Mouse (Mus musculus): ENCODE measurements around the gene Mcrip1. TPM values are rescaled to one million over a fixed set of nuclear protein-coding genes. Genes with fewer than 3 reads are reported as not detected.
A peak's percentile ranks its signal among the peaks of the same experiment; 100 is the strongest.

Mcrip1 gene
- polyA plus RNA-seq, 1 experiment from 2014 or later: 215 TPM

DNA sequence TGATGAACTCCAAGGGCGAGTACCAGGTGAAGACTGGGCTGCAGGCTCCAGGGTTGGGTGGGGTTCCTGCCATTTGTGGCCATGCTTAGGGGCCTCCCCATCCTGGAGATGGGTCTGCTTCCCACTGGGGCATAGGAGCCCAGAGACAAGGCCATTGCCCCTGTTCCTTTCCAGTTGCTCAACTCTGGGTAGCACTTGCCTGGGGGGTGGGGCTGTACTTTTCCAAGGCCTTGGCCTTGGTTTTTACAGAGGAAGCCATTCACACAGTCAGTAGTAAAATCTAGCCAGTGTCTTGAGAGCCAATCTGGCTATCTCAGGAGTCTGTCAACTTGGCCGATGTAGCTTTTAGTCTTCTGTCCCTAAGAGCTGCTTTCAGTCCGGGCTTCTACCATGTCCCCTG is 52.1 kb downstream of the Mcrip1 start:
- Histone ChIP-seq H3K4me3 (ENCODE audit: low read depth, low read length) (no peak overlapping the region), H3K9ac (replicated peaks; ENCODE audit: low read depth) (no peak overlapping the region), H3K9me3 (ENCODE audit: low read length) (no peaks in the 10 kb centered on the region), H3K36me3 (ENCODE audit: insufficient read depth, low read length) (peaks cover 35% of the 10 kb centered on the region), H3K4me2 (replicated peaks; ENCODE audit: low read depth, low read length) (no peak overlapping the region), H3K27me3 (replicated peaks; ENCODE audit: insufficient read depth, low read length) (no peaks in the 10 kb centered on the region), H3K4me1 (ENCODE audit: insufficient read depth, low read depth, low read length) (no peaks in the 10 kb centered on the region), H3K27ac (ENCODE audit: low read length) (no peak overlapping the region)
- no peak for TF ChIP-seq CTCF (IDR thresholded peaks at IDR 0.05)
- no peak for TF ChIP-seq EP300 (IDR thresholded peaks at IDR 0.05)
- WGBS: 92% methylated on average over 3 of the region's 3 CpGs
- DNase-seq (ENCODE audit: low spot score) (no peak), ATAC-seq (no peak)

DNA sequence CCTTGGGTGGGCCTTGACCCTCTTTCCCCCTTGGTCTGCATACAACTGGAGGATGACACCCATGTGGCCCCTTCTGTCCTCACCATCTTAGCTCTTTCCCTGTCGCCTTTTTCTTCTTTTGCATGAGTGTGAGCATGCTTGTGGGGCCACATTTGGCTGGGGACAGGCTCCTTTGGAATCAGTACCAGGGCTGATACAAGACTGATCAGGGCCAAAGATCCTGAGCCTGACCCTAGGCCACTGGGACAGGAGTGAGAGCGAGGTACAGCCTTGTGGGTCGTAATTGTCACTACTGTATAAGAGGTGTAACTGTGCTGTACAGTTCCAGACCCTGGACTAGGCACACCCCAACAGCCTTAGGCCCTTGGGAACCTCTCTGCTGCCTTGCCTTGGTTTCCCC is 55.6 kb downstream of the Mcrip1 start:
- H3K9me3 ChIP-seq (ENCODE audit: low read length): no peaks in the 10 kb centered on the region
- peaks cover 9% of the 10 kb centered on the region for H3K4me1 ChIP-seq (ENCODE audit: insufficient read depth, low read depth, low read length)
- peak overlapping the region; percentile 98 for H3K4me2 ChIP-seq (replicated peaks; ENCODE audit: low read depth, low read length)
- WGBS: 74% methylated on average over 3 of the region's 3 CpGs
- no peak overlapping the region for H3K9ac ChIP-seq (replicated peaks; ENCODE audit: low read depth)
- no peak for DNase-seq (ENCODE audit: low spot score)
- no peak overlapping the region for H3K27ac ChIP-seq (ENCODE audit: low read length)
- H3K36me3 ChIP-seq (ENCODE audit: insufficient read depth, low read length): peaks cover 31% of the 10 kb centered on the region
- H3K4me3 ChIP-seq (ENCODE audit: low read depth, low read length): no peak overlapping the region
- H3K27me3 ChIP-seq (replicated peaks; ENCODE audit: insufficient read depth, low read length): no peaks in the 10 kb centered on the region
- no peak for ATAC-seq
- no peak for TF ChIP-seq EP300 (IDR thresholded peaks at IDR 0.05)

DNA sequence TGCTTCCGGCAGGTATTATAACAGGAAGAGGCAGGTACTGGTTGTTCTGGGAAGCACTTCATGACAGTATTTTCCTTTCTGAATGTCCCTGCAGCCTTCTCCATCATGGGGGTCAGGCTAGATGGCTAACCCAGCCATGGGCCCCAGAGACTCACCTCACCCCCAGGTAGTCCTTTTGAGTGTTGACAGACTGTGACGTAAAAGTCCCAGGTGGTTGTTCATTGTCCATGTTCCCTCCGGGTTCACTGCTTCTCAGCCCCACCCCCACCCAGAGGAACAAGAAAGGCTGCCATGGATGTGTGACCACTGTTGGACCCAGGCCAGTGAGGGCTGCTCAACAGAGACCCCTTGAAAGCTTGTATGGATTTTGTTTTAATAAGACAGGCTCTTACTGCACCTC is 56.2 kb downstream of the Mcrip1 start:
- 29% methylated on average over 3 of the region's 3 CpGs for WGBS
- no peak for TF ChIP-seq CTCF (IDR thresholded peaks at IDR 0.05)
- TF ChIP-seq EP300 (IDR thresholded peaks at IDR 0.05): no peak
- peaks cover 25% of the 10 kb centered on the region for H3K36me3 ChIP-seq (ENCODE audit: insufficient read depth, low read length)
- H3K4me3 ChIP-seq (ENCODE audit: low read depth, low read length): 0 out of 2 replicates have a peak overlapping the region, but pooled peaks have one; percentile 76
- H3K27me3 ChIP-seq (replicated peaks; ENCODE audit: insufficient read depth, low read length): no peaks in the 10 kb centered on the region
- H3K9ac ChIP-seq (replicated peaks; ENCODE audit: low read depth): 0 out of 2 replicates have a peak overlapping the region, but pooled peaks have one; percentile 57
- H3K4me2 ChIP-seq (replicated peaks; ENCODE audit: low read depth, low read length): peak overlapping the region; percentile 98
- peak overlapping the region; percentile 71; the same call in 1 of the 2 replicates for H3K27ac ChIP-seq (ENCODE audit: low read length)
- H3K9me3 ChIP-seq (ENCODE audit: low read length): no peaks in the 10 kb centered on the region
- DNase-seq (ENCODE audit: low spot score) (peak; percentile 26), ATAC-seq (no peak)
- peaks cover 9% of the 10 kb centered on the region for H3K4me1 ChIP-seq (ENCODE audit: insufficient read depth, low read depth, low read length)

Other genes starting within 250 kb of the Mcrip1 start
- gene Actg1, start 201.2 kb downstream of the Mcrip1 start, polyA plus RNA-seq (2015; fragmentation: Nextera tagmentation; extraction: Ambion mirVana): 1,989 and 2,317 TPM in 2 replicates
- gene Fscn2, start 188.2 kb downstream of the Mcrip1 start, polyA plus RNA-seq (2015; fragmentation: Nextera tagmentation; extraction: Ambion mirVana): 0.36 and 0.74 TPM in 2 replicates
- 18.1 and 19.6 TPM in 2 replicates for gene Faap100, start 171.0 kb downstream of the Mcrip1 start, polyA plus RNA-seq (2015; fragmentation: Nextera tagmentation; extraction: Ambion mirVana)
- gene Nploc4, start 112.0 kb downstream of the Mcrip1 start, polyA plus RNA-seq (2015; fragmentation: Nextera tagmentation; extraction: Ambion mirVana): 15.3 and 16.5 TPM in 2 replicates
- not detected in 2 replicates for gene Tspan10, start 107.1 kb downstream of the Mcrip1 start, polyA plus RNA-seq (2015; fragmentation: Nextera tagmentation; extraction: Ambion mirVana)
- gene Pde6g, start 96.2 kb downstream of the Mcrip1 start, polyA plus RNA-seq (2015; fragmentation: Nextera tagmentation; extraction: Ambion mirVana): not detected in 2 replicates
- 14.9 and 18.9 TPM in 2 replicates for gene Oxld1, start 91.7 kb downstream of the Mcrip1 start, polyA plus RNA-seq (2015; fragmentation: Nextera tagmentation; extraction: Ambion mirVana)
- 16.5 and 21.1 TPM in 2 replicates for gene Ccdc137, start 91.6 kb downstream of the Mcrip1 start, polyA plus RNA-seq (2015; fragmentation: Nextera tagmentation; extraction: Ambion mirVana)
- 29.8 and 33.4 TPM in 2 replicates for gene Arl16, start 82.1 kb downstream of the Mcrip1 start, polyA plus RNA-seq (2015; fragmentation: Nextera tagmentation; extraction: Ambion mirVana)
- gene Mrpl12, start 65.1 kb downstream of the Mcrip1 start, polyA plus RNA-seq (2015; fragmentation: Nextera tagmentation; extraction: Ambion mirVana): 60.6 and 67.7 TPM in 2 replicates
- gene Slc25a10, start 57.9 kb downstream of the Mcrip1 start, polyA plus RNA-seq (2015; fragmentation: Nextera tagmentation; extraction: Ambion mirVana): 75.4 and 83.4 TPM in 2 replicates
- gene Gcgr, start 19.0 kb downstream of the Mcrip1 start, polyA plus RNA-seq (2015; fragmentation: Nextera tagmentation; extraction: Ambion mirVana): 0.61 and 0.76 TPM in 2 replicates
- gene Ppp1r27, start 1.4 kb upstream of the Mcrip1 start, polyA plus RNA-seq (2015; fragmentation: Nextera tagmentation; extraction: Ambion mirVana): not detected in 2 replicates
- 551 and 555 TPM in 2 replicates for gene P4hb, start 23.5 kb upstream of the Mcrip1 start, polyA plus RNA-seq (2015; fragmentation: Nextera tagmentation; extraction: Ambion mirVana)
- gene Arhgdia, start 31.9 kb upstream of the Mcrip1 start, polyA plus RNA-seq (2015; fragmentation: Nextera tagmentation; extraction: Ambion mirVana): 512 TPM in 2 replicates
- gene Alyref, start 48.6 kb upstream of the Mcrip1 start, polyA plus RNA-seq (2015; fragmentation: Nextera tagmentation; extraction: Ambion mirVana): 149 and 150 TPM in 2 replicates
- 138 and 151 TPM in 2 replicates for gene Anapc11, start 48.7 kb upstream of the Mcrip1 start, polyA plus RNA-seq (2015; fragmentation: Nextera tagmentation; extraction: Ambion mirVana)
- 2.5 and 2.9 TPM in 2 replicates for gene Npb, start 58.8 kb upstream of the Mcrip1 start, polyA plus RNA-seq (2015; fragmentation: Nextera tagmentation; extraction: Ambion mirVana)
- 93.9 and 102 TPM in 2 replicates for gene Pcyt2, start 68.2 kb upstream of the Mcrip1 start, polyA plus RNA-seq (2015; fragmentation: Nextera tagmentation; extraction: Ambion mirVana)
- 45.3 and 46.0 TPM in 2 replicates for gene Sirt7, start 75.5 kb upstream of the Mcrip1 start, polyA plus RNA-seq (2015; fragmentation: Nextera tagmentation; extraction: Ambion mirVana)
- gene Mafg, start 83.9 kb upstream of the Mcrip1 start, polyA plus RNA-seq (2015; fragmentation: Nextera tagmentation; extraction: Ambion mirVana): 25.9 and 28.3 TPM in 2 replicates
- 6.9 and 7.1 TPM in 2 replicates for gene Pycr1, start 94.0 kb upstream of the Mcrip1 start, polyA plus RNA-seq (2015; fragmentation: Nextera tagmentation; extraction: Ambion mirVana)
- gene Myadml2, start 98.4 kb upstream of the Mcrip1 start, polyA plus RNA-seq (2015; fragmentation: Nextera tagmentation; extraction: Ambion mirVana): 0.46 TPM in 1 of 2 replicates, not detected in the other
- 8.5 and 10.2 TPM in 2 replicates for gene Notum, start 111.4 kb upstream of the Mcrip1 start, polyA plus RNA-seq (2015; fragmentation: Nextera tagmentation; extraction: Ambion mirVana)
- gene Aspscr1, start 123.2 kb upstream of the Mcrip1 start, polyA plus RNA-seq (2015; fragmentation: Nextera tagmentation; extraction: Ambion mirVana): 114 and 129 TPM in 2 replicates
- gene Cenpx, start 164.0 kb upstream of the Mcrip1 start, polyA plus RNA-seq (2015; fragmentation: Nextera tagmentation; extraction: Ambion mirVana): 102 and 112 TPM in 2 replicates
- gene Lrrc45, start 164.2 kb upstream of the Mcrip1 start, polyA plus RNA-seq (2015; fragmentation: Nextera tagmentation; extraction: Ambion mirVana): 37.3 and 41.4 TPM in 2 replicates
- 56.0 and 61.9 TPM in 2 replicates for gene Rac3, start 171.7 kb upstream of the Mcrip1 start, polyA plus RNA-seq (2015; fragmentation: Nextera tagmentation; extraction: Ambion mirVana)
- 344 and 430 TPM in 2 replicates for gene Dcxr, start 177.6 kb upstream of the Mcrip1 start, polyA plus RNA-seq (2015; fragmentation: Nextera tagmentation; extraction: Ambion mirVana)
- 4,475 and 4,528 TPM in 2 replicates for gene Cbr2, start 182.4 kb upstream of the Mcrip1 start, polyA plus RNA-seq (2015; fragmentation: Nextera tagmentation; extraction: Ambion mirVana)
- gene Hmga1b, start 213.1 kb upstream of the Mcrip1 start, polyA plus RNA-seq (2015; fragmentation: Nextera tagmentation; extraction: Ambion mirVana): 2.0 and 3.7 TPM in 2 replicates
- gene Rfng, start 234.5 kb upstream of the Mcrip1 start, polyA plus RNA-seq (2015; fragmentation: Nextera tagmentation; extraction: Ambion mirVana): 22.5 and 26.4 TPM in 2 replicates
- gene Gps1, start 234.5 kb upstream of the Mcrip1 start, polyA plus RNA-seq (2015; fragmentation: Nextera tagmentation; extraction: Ambion mirVana): 121 and 131 TPM in 2 replicates
- 40.5 and 43.1 TPM in 2 replicates for gene Dus1l, start 246.7 kb upstream of the Mcrip1 start, polyA plus RNA-seq (2015; fragmentation: Nextera tagmentation; extraction: Ambion mirVana)

All from lung, postnatal 0 days (tissue).